Mouse (Mus musculus) kidney, adult 2 months (tissue): ENCODE data around the gene Sfi1. TPM values are rescaled to one million over a fixed set of nuclear protein-coding genes. Genes with fewer than 3 reads are reported as not detected.
A peak's percentile ranks its signal among the peaks of the same experiment; 100 is the strongest.

ENCODE experiments used
- DNase-seq: peaks from one replicate; pipeline ENCODE4 v3.0.0; 2021
- H3K27ac ChIP-seq: fragments of 200-500 bp; 2 replicates; pipeline ENCODE4 v1.5.1; 2012; ENCODE audit warnings: low read depth, low read length, control low read depth, inconsistent platforms; ENCODE audit not compliant: insufficient read depth
- H3K27me3 ChIP-seq: fragments of 200-500 bp; replicated peaks from 2 replicates; pipeline ENCODE4 v1.6.1; 2012; ENCODE audit warnings: mild to moderate bottlenecking, moderate library complexity, low read length, inconsistent platforms; ENCODE audit not compliant: control insufficient read depth, insufficient read depth
- H3K36me3 ChIP-seq: fragments of 200-500 bp; 2 replicates; pipeline ENCODE4 v1.6.1; 2012; ENCODE audit warnings: mild to moderate bottlenecking, moderate library complexity, low read length, inconsistent platforms; ENCODE audit not compliant: control insufficient read depth, insufficient read depth
- H3K4me1 ChIP-seq: fragments of 200-500 bp; 2 replicates; pipeline ENCODE4 v1.6.1; 2011; ENCODE audit warnings: low read length; ENCODE audit not compliant: control insufficient read depth, insufficient read depth
- H3K4me3 ChIP-seq: fragments of 200-500 bp; 2 replicates; pipeline ENCODE4 v1.5.1; 2011; ENCODE audit warnings: mild to moderate bottlenecking, low read depth, low read length, control low read depth; ENCODE audit not compliant: insufficient read depth
- CTCF ChIP-seq: fragments of 200-500 bp; conservative IDR thresholded peaks from 2 replicates; pipeline ENCODE4 v1.5.1; 2011; ENCODE audit warnings: low read depth, mild to moderate bottlenecking, control low read depth, low read length, moderate library complexity, mixed read lengths; ENCODE audit not compliant: insufficient read depth, insufficient read length
- POLR2A ChIP-seq: fragments of 200-500 bp; IDR thresholded peaks from one replicate; pipeline ENCODE4 v1.6.1; 2011; ENCODE audit warnings: low read depth, low read length, control low read depth
- WGBS: fragments of 180-500 bp; shearing (Covaris S2); methylation state at CpG from one replicate; pipeline ENCODE4 v1.1.7; 2018; 5-methylcytosine and 5-hydroxymethylcytosine counted together
- polyA plus RNA-seq: library from polyadenylated mRNA; depleted of rRNA; stranded (reverse); fragments of >200 nt; gene quantifications from 2 replicates; pipeline ENCODE4 v1.2.3, GENCODE M21; 2012

Gene Sfi1
- polyA plus RNA-seq, 1 experiment: 17.3 TPM

GRCm38 (mm10) chr11:3212526-3212925 is 19.3 kb upstream of the Sfi1 start:
- H3K4me3 ChIP-seq: no peak overlapping the region
- H3K4me1 ChIP-seq: peaks cover 3% of the 10 kb centered on the region; the same call in 1 of the 2 replicates
- no peak for TF ChIP-seq POLR2A
- no peak for TF ChIP-seq CTCF
- 45% methylated on average over 1 of the region's 1 CpGs for WGBS
- no peak overlapping the region for H3K27ac ChIP-seq
- no peak for DNase-seq
- H3K27me3 ChIP-seq: no peaks in the 10 kb centered on the region
- peaks cover 4% of the 10 kb centered on the region for H3K36me3 ChIP-seq

DNA sequence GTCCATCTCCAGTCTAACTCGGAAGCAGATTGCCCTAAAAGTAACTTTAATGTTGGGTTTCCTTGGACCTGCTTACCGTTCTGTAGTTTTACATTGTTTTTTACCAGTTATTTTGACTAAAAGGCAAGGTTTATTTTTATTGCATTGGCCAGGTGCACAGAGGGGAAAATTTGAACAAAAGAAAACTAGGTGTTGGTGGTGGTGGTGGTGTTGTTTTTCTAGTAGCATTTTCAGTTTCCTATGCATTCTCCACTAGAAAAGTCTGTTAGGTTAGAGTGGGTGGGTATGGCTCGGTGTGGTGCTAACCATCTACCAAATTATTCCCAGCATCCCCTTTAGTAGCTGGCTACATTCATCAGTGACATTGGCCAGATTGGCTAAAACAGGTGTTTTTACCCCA is 13.5 kb upstream of the Sfi1 start:
- Histone ChIP-seq H3K4me1 (peaks cover 6% of the 10 kb centered on the region; the same call in 1 of the 2 replicates), H3K27ac (no peak overlapping the region), H3K4me3 (no peak overlapping the region), H3K27me3 (no peaks in the 10 kb centered on the region), H3K36me3 (no peaks in the 10 kb centered on the region; the same call in 1 of the 2 replicates)
- no peak for DNase-seq
- TF ChIP-seq POLR2A (no peak), CTCF (no peak)
- WGBS: 93% methylated on average over 3 of the region's 3 CpGs

DNA sequence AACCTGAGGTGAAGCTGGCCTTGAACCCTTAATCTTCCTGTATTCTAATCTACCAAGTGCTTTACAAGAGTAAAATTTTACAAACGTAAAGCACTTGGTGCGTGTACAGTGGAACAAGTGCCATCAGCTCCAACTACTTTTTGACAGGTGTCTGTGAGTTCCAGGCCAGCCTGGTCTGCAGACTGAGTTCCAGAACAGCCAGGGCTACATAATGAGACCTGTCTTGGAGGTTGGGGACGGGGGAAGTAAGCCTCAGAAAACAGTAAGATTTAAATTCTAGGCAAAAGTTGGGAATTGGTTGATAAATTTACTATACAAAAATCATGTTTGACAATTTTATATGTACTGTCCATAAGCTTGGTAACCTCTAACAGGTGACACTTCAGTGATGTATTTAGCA is 11.9 kb upstream of the Sfi1 start:
- WGBS: 86% methylated on average over 3 of the region's 3 CpGs
- H3K27ac ChIP-seq: no peak overlapping the region
- H3K4me1 ChIP-seq: 0 out of 2 replicates have a peak, but pooled peaks cover 6% of the 10 kb centered on the region
- no peak overlapping the region for H3K4me3 ChIP-seq
- H3K36me3 ChIP-seq: no peaks in the 10 kb centered on the region; the same call in 1 of the 2 replicates
- no peak for TF ChIP-seq CTCF
- TF ChIP-seq POLR2A: no peak
- no peaks in the 10 kb centered on the region for H3K27me3 ChIP-seq
- no peak for DNase-seq

- H3K36me3 ChIP-seq: no peaks in the 10 kb centered on the region; the same call in 1 of the 2 replicates
- TF ChIP-seq POLR2A (no peak), CTCF (no peak)
- no peak for DNase-seq
- no peak overlapping the region for H3K27ac ChIP-seq
- H3K27me3 ChIP-seq: no peaks in the 10 kb centered on the region
- 85% methylated on average over 2 of the region's 2 CpGs for WGBS
- H3K4me1 ChIP-seq: 0 out of 2 replicates have a peak, but pooled peaks cover 5% of the 10 kb centered on the region
- no peak overlapping the region for H3K4me3 ChIP-seq
These were observed 10.5 kb upstream of the Sfi1 start for GRCm38 (mm10) chr11:3203771-3204170.

GRCm38 (mm10) chr11:3202781-3203441 is 9.6 kb upstream of the Sfi1 start:
- Histone ChIP-seq H3K27ac (peak overlapping the region; percentile 24), H3K4me3 (peak overlapping the region; percentile 66), H3K4me1 (0 out of 2 replicates have a peak, but pooled peaks cover 3% of the 10 kb centered on the region), H3K27me3 (no peaks in the 10 kb centered on the region), H3K36me3 (no peaks in the 10 kb centered on the region; the same call in 1 of the 2 replicates)
- peak; percentile 73 for DNase-seq
- TF ChIP-seq CTCF (no peak), POLR2A (no peak)
- 1% methylated on average over 51 of the region's 57 CpGs for WGBS

DNA sequence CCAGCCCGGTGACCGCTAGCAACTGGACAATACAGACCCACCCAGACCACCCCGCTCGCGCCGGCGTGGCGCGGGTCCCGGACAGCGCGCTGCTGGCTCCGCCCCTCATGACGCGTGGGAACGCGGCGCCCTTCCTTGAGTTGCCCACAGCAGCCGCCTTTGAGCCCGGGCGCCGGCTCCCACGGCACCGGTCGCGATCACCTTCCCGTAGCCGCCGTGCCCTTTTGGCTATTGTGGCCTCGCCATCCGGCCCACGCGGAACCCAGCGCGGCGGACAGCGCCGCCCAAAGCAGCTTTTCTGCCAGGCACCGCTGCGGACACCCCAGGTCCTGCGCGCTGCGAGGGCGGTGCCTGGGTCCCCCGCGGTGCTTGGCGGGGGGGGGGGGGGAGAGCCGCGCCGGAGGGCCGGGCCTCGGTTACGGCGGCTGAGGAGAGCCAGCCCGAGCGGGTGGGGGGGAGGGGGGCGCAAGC is 9.0 kb upstream of the Sfi1 start, which contains the start of gene Eif4enif1:
Gene Eif4enif1, plus strand, starts transcription at position 162 of the 471 bp plus-strand sequence.
- Histone ChIP-seq H3K27me3 (no peaks in the 10 kb centered on the region), H3K4me1 (0 out of 2 replicates have a peak, but pooled peaks cover 3% of the 10 kb centered on the region), H3K27ac (peak within 1 kb of the TSS; percentile 99), H3K36me3 (no peaks in the 10 kb centered on the region; the same call in 1 of the 2 replicates), H3K4me3 (peak within 1 kb of the TSS; percentile 78)
- TF ChIP-seq CTCF (no peak), POLR2A (no peak)
- peak; percentile 93 for DNase-seq
- WGBS: 0% methylated on average over 46 of the region's 57 CpGs
